Mouse (Mus musculus): ENCODE measurements at regions not wholly inside any gene's neighbourhood (a gene's known extent, or its start where the extent isn't known, plus 50 kb on each side); places are given as distances from the start of the nearest gene placed in this dataset.

- no peak for TF ChIP-seq POLR2A (IDR thresholded peaks at IDR 0.05; ENCODE audit: insufficient read length, low read depth)
- TF ChIP-seq TCF12 (IDR thresholded peaks at IDR 0.05; ENCODE audit: insufficient read depth, poor library complexity, severe bottlenecking): no peak
- no peak for TF ChIP-seq MYOD1 (IDR thresholded peaks at IDR 0.05; ENCODE audit: control insufficient read depth in 1 of 3, insufficient read length in 2 of 3, low read depth in 2 of 3)
- TF ChIP-seq USF1 (IDR thresholded peaks at IDR 0.05; ENCODE audit: low read depth): no peak
- TF ChIP-seq MAX (IDR thresholded peaks at IDR 0.05; ENCODE audit: low read depth): no peak
- TF ChIP-seq E2F4 (IDR thresholded peaks at IDR 0.05; ENCODE audit: insufficient read depth): no peak
- no peak for TF ChIP-seq CEBPB (IDR thresholded peaks at IDR 0.05; ENCODE audit: insufficient read depth, poor library complexity, severe bottlenecking)
- no peak for TF ChIP-seq SRF (IDR thresholded peaks at IDR 0.05; ENCODE audit: control insufficient read depth, insufficient read length, low read depth)
Observed at GRCm38 (mm10) chr13:3746524-3746923, 57.6 kb downstream of the Calml3 start.
